Comparison of ENCODE assay signal across 8 mouse cellular contexts in genomic region chr19:55099184-55100160, GRCm38 (mm10). TPM values are rescaled to one million over a fixed set of nuclear protein-coding genes. Genes with fewer than 3 reads are reported as not detected.
DNase-seq lines count a peak whose midpoint lies in the region; ATAC-seq and TF ChIP-seq lines count a peak whose summit lies in the region.

No protein-coding gene starts in this region.

- ATAC-seq in forebrain, embryonic 16.5 days: peak; percentile 96
- ATAC-seq in lung, embryonic 14.5 days (ENCODE audit: insufficient read depth): peak; percentile 88
- ATAC-seq in neutrophil, adult 5-6 weeks (ENCODE audit: extremely low read depth, insufficient number of reproducible peaks, low FRiP score, poor library complexity, severe bottlenecking): peak; percentile 59

- under 1% methylated on average over 45 of the region's 69 CpGs for WGBS in forebrain, embryonic 16.5 days
- under 1% methylated on average over 69 of the region's 69 CpGs for WGBS in lung, embryonic 14.5 days

- peak; percentile 93 for DNase-seq in MEL (ENCODE audit: low read depth, low spot score)
- DNase-seq in cerebellum, adult 18-20 months: peak; percentile 71 to 88
- DNase-seq in heart, postnatal 4 days: peak; percentile 84
- DNase-seq in layer of hippocampus, adult 8-10 months (ENCODE audit: low spot score in 2 of 2): peak; percentile 66 to 76
- DNase-seq in lung, embryonic 14.5 days: peak; percentile 96
- peak; percentile 79 for DNase-seq in testis, postnatal 14 days (ENCODE audit: low spot score)

- H3K36me3 ChIP-seq in MEL (ENCODE audit: control insufficient read depth in 1 of 2, insufficient read depth in 2 of 2, low read length in 2 of 2): peaks cover 0 to 11% of the 10 kb centered on the region in 2 experiments; a peak in 2 of 4 replicates
- H3K36me3 ChIP-seq in forebrain, embryonic 16.5 days (ENCODE audit: control insufficient read depth, insufficient read depth): peaks cover 4% of the 10 kb centered on the region; the same call in 1 of the 2 replicates
- peaks cover 12% of the 10 kb centered on the region for H3K36me3 ChIP-seq in lung, embryonic 14.5 days (ENCODE audit: insufficient read depth)

- H3K27me3 ChIP-seq in MEL (ENCODE audit: control insufficient read depth in 1 of 2, insufficient read depth in 2 of 2, low read length in 2 of 2): peaks cover 5 to 6% of the 10 kb centered on the region in 2 experiments; a peak in 3 of 4 replicates
- H3K27me3 ChIP-seq in forebrain, embryonic 16.5 days (replicated peaks; ENCODE audit: control insufficient read depth, insufficient read depth, low read length): no peaks in the 10 kb centered on the region
- H3K27me3 ChIP-seq in lung, embryonic 14.5 days (ENCODE audit: insufficient read depth, low read length): no peaks in the 10 kb centered on the region

- no peak for TF ChIP-seq CTCF in MEL (IDR thresholded peaks at IDR 0.05 in 2 of 3, conservative IDR thresholded peaks at IDR 0.05 in 1 of 3; ENCODE audit: control insufficient read depth in 1 of 3, insufficient read depth in 1 of 3, low read depth in 2 of 3, low read length in 3 of 3, poor library complexity in 1 of 3, severe bottlenecking in 1 of 3)
- TF ChIP-seq CTCF in lung, embryonic 14.5 days (IDR thresholded peaks at IDR 0.05; ENCODE audit: low read depth): no peak

- 0 out of 4 replicates have a peak, but pooled peaks of 1 of the 2 experiments have one; percentile 9 for TF ChIP-seq EP300 in MEL (IDR thresholded peaks at IDR 0.05; ENCODE audit: low read depth in 1 of 2, low read length in 2 of 2)

- 0 out of 2 replicates have a peak overlapping the region, but pooled peaks have one; percentile 18 for H3K27ac ChIP-seq in MEL (ENCODE audit: control insufficient read depth, low read depth, low read length)
- H3K27ac ChIP-seq in forebrain, embryonic 16.5 days (ENCODE audit: low read length): peak overlapping the region; percentile 83
- peak overlapping the region; percentile 91 for H3K27ac ChIP-seq in lung, embryonic 14.5 days (ENCODE audit: low read depth)

- TF ChIP-seq POLR2A in MEL (IDR thresholded peaks at IDR 0.05; ENCODE audit: control insufficient read depth in 1 of 2, insufficient read depth in 1 of 2, low read depth in 1 of 2, low read length in 2 of 2, poor library complexity in 1 of 2): peak; percentile 94 to 98

- peak overlapping the region; percentile 83 for H3K9ac ChIP-seq in MEL (ENCODE audit: control insufficient read depth, low read depth, low read length, poor library complexity, severe bottlenecking)
- H3K9ac ChIP-seq in forebrain, embryonic 16.5 days (replicated peaks; ENCODE audit: low read depth, low read length): peak overlapping the region; percentile 92
- H3K9ac ChIP-seq in lung, embryonic 14.5 days: peak overlapping the region; percentile 82

- H3K4me1 ChIP-seq in MEL (ENCODE audit: control insufficient read depth in 1 of 2, insufficient read depth in 2 of 2, low read length in 2 of 2): peaks cover 2 to 7% of the 10 kb centered on the region in 2 experiments; a peak in 3 of 4 replicates
- peaks cover 16% of the 10 kb centered on the region for H3K4me1 ChIP-seq in forebrain, embryonic 16.5 days (replicated peaks; ENCODE audit: control insufficient read depth, insufficient read depth, low read length)
- H3K4me1 ChIP-seq in lung, embryonic 14.5 days (ENCODE audit: insufficient read depth): peaks cover 17% of the 10 kb centered on the region

- H3K4me3 ChIP-seq in MEL (ENCODE audit: control insufficient read depth in 1 of 2, insufficient read depth in 1 of 2, low read depth in 2 of 2, low read length in 2 of 2): peak overlapping the region; percentile 89 to 96
- H3K4me3 ChIP-seq in forebrain, embryonic 16.5 days (replicated peaks; ENCODE audit: low read length): peak overlapping the region; percentile 89
- H3K4me3 ChIP-seq in lung, embryonic 14.5 days (ENCODE audit: low read depth, low read length): peak overlapping the region; percentile 91

- peaks cover 14% of the 10 kb centered on the region for H3K79me2 ChIP-seq in MEL (ENCODE audit: control insufficient read depth, insufficient read depth, low read length, poor library complexity)

- H3K4me2 ChIP-seq in forebrain, embryonic 16.5 days (ENCODE audit: low read length): peak overlapping the region; percentile 97
- peak overlapping the region; percentile 85 for H3K4me2 ChIP-seq in lung, embryonic 14.5 days

- TF ChIP-seq RAD21 in MEL (IDR thresholded peaks at IDR 0.05; ENCODE audit: low read depth, low read length): no peak

- no peaks in the 10 kb centered on the region for H3K9me3 ChIP-seq in MEL (replicated peaks; ENCODE audit: insufficient read depth, low read length)
- H3K9me3 ChIP-seq in forebrain, embryonic 16.5 days (ENCODE audit: control insufficient read depth, low read length): no peaks in the 10 kb centered on the region
- no peaks in the 10 kb centered on the region for H3K9me3 ChIP-seq in lung, embryonic 14.5 days (ENCODE audit: low read depth, low read length)

TF ChIP-seq in MEL, 35 proteins besides CTCF, POLR2A, EP300 and RAD21:
- peak; percentile 30; the same call in 1 of the 2 replicates for TF ChIP-seq MAZ (IDR thresholded peaks at IDR 0.05; ENCODE audit: low read depth, low read length)
- TF ChIP-seq KAT2A (conservative IDR thresholded peaks at IDR 0.05; ENCODE audit: low read depth, low read length): no peak; the same call in 1 of the 2 replicates
- peak; percentile 96 for TF ChIP-seq NELFE (IDR thresholded peaks at IDR 0.05; ENCODE audit: low read depth, low read length)
- no peak for TF ChIP-seq MYB (IDR thresholded peaks at IDR 0.05; ENCODE audit: low read depth, low read length)
- no peak for TF ChIP-seq MAFK (IDR thresholded peaks at IDR 0.05; ENCODE audit: borderline replicate concordance, low read depth, low read length)
- TF ChIP-seq NRF1 (IDR thresholded peaks at IDR 0.05; ENCODE audit: insufficient read depth, low read depth, low read length, poor library complexity, severe bottlenecking): peak; percentile 62; the same call in 1 of the 2 replicates
- TF ChIP-seq ELF1 (IDR thresholded peaks at IDR 0.05; ENCODE audit: low read depth, low read length): peak; percentile 65
- TF ChIP-seq MXI1 (IDR thresholded peaks at IDR 0.05; ENCODE audit: low read depth, low read length): peak; percentile 99
- TF ChIP-seq MEF2A (IDR thresholded peaks at IDR 0.05; ENCODE audit: extremely low read depth, insufficient replicate concordance, low read depth, low read length, poor library complexity, severe bottlenecking): no peak
- TF ChIP-seq TCF12 (IDR thresholded peaks at IDR 0.05; ENCODE audit: low read depth, low read length): peak; percentile 62
- TF ChIP-seq TBP (IDR thresholded peaks at IDR 0.05; ENCODE audit: low read depth, low read length): peak; percentile 78
- TF ChIP-seq ZNF384 (IDR thresholded peaks at IDR 0.05; ENCODE audit: low read depth, low read length): no peak
- TF ChIP-seq HCFC1 (IDR thresholded peaks at IDR 0.05; ENCODE audit: low read depth, low read length): peak; percentile 88
- TF ChIP-seq POLR2AphosphoS5 (IDR thresholded peaks at IDR 0.05; ENCODE audit: borderline replicate concordance, low read depth, low read length): peak; percentile 55; the same call in 1 of the 2 replicates
- TF ChIP-seq MAX (IDR thresholded peaks at IDR 0.05; ENCODE audit: low read length): peak; percentile 81
- TF ChIP-seq GABPA (IDR thresholded peaks at IDR 0.05; ENCODE audit: low read depth, low read length): peak; percentile 54; the same call in 1 of the 2 replicates
- no peak for TF ChIP-seq UBTF (IDR thresholded peaks at IDR 0.05; ENCODE audit: borderline replicate concordance, insufficient read depth, low read depth, low read length)
- TF ChIP-seq SMC3 (IDR thresholded peaks at IDR 0.05; ENCODE audit: low read depth, low read length): no peak; the same call in 1 of the 2 replicates
- no peak for TF ChIP-seq USF1 (IDR thresholded peaks at IDR 0.05; ENCODE audit: low read depth, low read length)
- no peak for TF ChIP-seq USF2 (IDR thresholded peaks at IDR 0.05; ENCODE audit: borderline replicate concordance in 1 of 2, insufficient read depth in 1 of 2, low read depth in 1 of 2, low read length in 2 of 2)
- TF ChIP-seq MYC (IDR thresholded peaks at IDR 0.05; ENCODE audit: low read depth, low read length): peak; percentile 74; the same call in 1 of the 2 replicates
- TF ChIP-seq TAL1 (IDR thresholded peaks at IDR 0.05; ENCODE audit: low read length): no peak
- TF ChIP-seq ZC3H11A (IDR thresholded peaks at IDR 0.05; ENCODE audit: low read depth, low read length): peak; percentile 23; the same call in 1 of the 2 replicates
- no peak for TF ChIP-seq JUND (IDR thresholded peaks at IDR 0.05; ENCODE audit: low read depth, low read length)
- TF ChIP-seq CHD2 (IDR thresholded peaks at IDR 0.05; ENCODE audit: low read length): no peak
- TF ChIP-seq CHD1 (IDR thresholded peaks at IDR 0.05; ENCODE audit: low read depth, low read length): no peak; the same call in 1 of the 2 replicates
- peak; percentile 83; the same call in 1 of the 2 replicates for TF ChIP-seq POLR2AphosphoS2 (IDR thresholded peaks at IDR 0.05; ENCODE audit: low read length)
- TF ChIP-seq SIN3A (IDR thresholded peaks at IDR 0.05; ENCODE audit: low read length): peak; percentile 95
- TF ChIP-seq ZMIZ1 (IDR thresholded peaks at IDR 0.05; ENCODE audit: low read depth, low read length): peak; percentile 83
- TF ChIP-seq E2F4 (IDR thresholded peaks at IDR 0.05; ENCODE audit: borderline replicate concordance, low read depth, low read length): no peak
- no peak for TF ChIP-seq RCOR1 (IDR thresholded peaks at IDR 0.05; ENCODE audit: low read depth, low read length)
- no peak for TF ChIP-seq GATA1 (IDR thresholded peaks at IDR 0.05; ENCODE audit: low read depth, low read length)

RNA-seq across cellular contexts. Expression of gene Gpam, which starts 27.6 kb away (rescaled TPM):
- total RNA-seq in MEL (2012; rRNA removed): 31.4 and 37.1 TPM in 2 replicates
- 100 to 1,000 TPM in 1 of 2 experiments, 10 to 100 TPM in 1; 26.2 to 327 TPM for polyA plus RNA-seq in MEL (2012; ENCODE audit: insufficient read depth in 1 of 2, insufficient read length in 2 of 2, low read depth in 1 of 2, low replicate concordance in 2 of 2, missing spikeins in 1 of 2)
- 24.7 and 27.9 TPM in 2 replicates for polyA plus RNA-seq in forebrain, embryonic 16.5 days (2015; fragmentation: Nextera tagmentation; extraction: Ambion mirVana)
- total RNA-seq in heart, postnatal 4 days (2021): 10 to 100 TPM; 61.4 to 62.7 TPM
- 10 to 100 TPM; 47.2 to 72.0 (median 60.2) TPM for total RNA-seq in layer of hippocampus, adult 8-10 months (2022)
- 29.4 and 31.0 TPM in 2 replicates for polyA plus RNA-seq in lung, embryonic 14.5 days (2014; fragmentation: Nextera tagmentation; extraction: Ambion mirVana)
- 5.9 and 6.3 TPM in 2 replicates for total RNA-seq in neutrophil, adult 5-6 weeks (2017)

Comparison
In these comparisons a context has a peak if more than half of its experiments do, and no peak if none do; other contexts are left out.
1. Peak in every context shown above with its lines: DNase-seq, ATAC-seq, H3K4me3 ChIP-seq and H3K27ac ChIP-seq.
2. H3K27ac ChIP-seq: peak in every context shown above with its lines; median percentile 91 in lung, embryonic 14.5 days; 83 in forebrain, embryonic 16.5 days; 18 in MEL.